Mouse (Mus musculus): ENCODE results near the gene Zfp536.
"Not testable (repeated sequence)": the region's sequence is repeated elsewhere in the genome, so short reads cannot be mapped to it uniquely, and the experiment has no call there.

The Zfp536 gene

GRCm38 (mm10) chr7:37689107-37689511 is 84.3 kb downstream of the Zfp536 start:
- DNase-seq, result no peak

- DNase-seq, result no peak
Measured at GRCm38 (mm10) chr7:37686366-37686765, 87.1 kb downstream of the Zfp536 start.

- DNase-seq, result no peak
Measured at GRCm38 (mm10) chr7:37685247-37685646, 88.2 kb downstream of the Zfp536 start.

GRCm38 (mm10) chr7:37681335-37681734 is 92.1 kb downstream of the Zfp536 start:
- DNase-seq, result no peak

DNA sequence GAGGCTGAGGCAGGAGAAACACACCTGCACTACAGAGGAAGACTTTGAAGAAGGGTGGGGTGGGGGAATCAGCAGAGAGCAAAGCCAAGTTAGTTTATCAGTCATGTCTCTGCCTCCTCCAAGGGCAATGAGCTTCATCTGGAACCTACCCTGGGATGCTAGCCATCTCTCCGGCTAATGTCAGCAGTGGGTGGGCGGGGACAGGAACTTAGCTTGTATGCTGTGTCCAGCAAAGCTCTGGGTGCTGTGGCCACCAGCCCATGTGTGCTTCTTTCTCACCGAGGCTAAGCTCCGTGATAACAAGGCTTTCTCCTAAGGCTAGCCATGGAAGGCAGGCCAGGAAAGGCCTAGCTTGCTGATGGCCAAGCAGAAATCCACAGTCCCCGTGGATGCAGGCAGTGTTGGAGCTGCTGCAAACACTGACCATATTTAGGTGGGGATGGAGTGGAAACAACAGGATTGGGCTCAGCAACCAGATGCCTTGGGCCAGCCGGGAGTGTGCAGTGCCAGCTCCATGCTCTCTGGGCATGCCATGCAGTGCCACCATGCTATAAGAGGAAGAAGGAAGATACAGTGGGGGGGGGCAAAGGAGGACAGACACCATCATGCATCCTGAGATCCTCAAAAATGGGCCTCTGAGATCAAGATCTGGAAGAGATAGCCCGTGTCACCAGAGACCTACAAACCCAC is 109.6 kb downstream of the Zfp536 start:
- no peak for DNase-seq

- DNase-seq, result no peak
Measured at GRCm38 (mm10) chr7:37648671-37649070, 124.8 kb downstream of the Zfp536 start.

GRCm38 (mm10) chr7:37647917-37648615 is 125.4 kb downstream of the Zfp536 start:
- DNase-seq, result no peak

DNA sequence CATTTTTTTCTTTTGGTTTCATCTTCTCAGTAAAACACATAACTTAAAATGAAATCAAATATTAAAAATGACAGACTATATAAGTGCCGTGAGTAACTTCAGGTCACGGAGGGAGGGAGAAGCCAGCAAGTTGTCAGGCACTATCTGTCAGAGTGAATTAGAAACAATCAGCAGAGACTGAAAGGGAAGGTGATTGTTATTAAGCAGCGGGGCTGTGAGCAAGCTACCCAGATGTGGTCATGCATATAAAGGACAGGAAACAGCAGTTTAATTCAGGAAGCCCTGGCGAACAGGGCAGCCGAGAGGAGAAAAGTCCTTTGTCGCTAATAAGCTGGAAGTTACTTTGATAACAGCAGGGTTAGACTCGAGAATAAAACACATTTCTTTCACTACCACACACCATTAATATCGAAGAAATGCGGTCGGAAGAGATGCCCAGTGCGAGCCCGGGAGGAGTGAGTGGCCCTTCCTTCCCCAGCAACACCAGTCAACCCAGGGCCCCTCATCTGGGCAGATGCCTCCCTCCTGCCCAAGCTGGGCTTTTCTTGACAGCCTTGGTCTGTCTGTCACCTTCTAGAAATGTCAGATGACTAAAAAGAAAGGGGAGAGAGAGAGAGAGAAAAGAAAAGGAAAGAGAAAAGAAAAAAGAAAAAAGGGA is 133.6 kb downstream of the Zfp536 start:
- no peak for DNase-seq

- DNase-seq, result no peak
Measured at GRCm38 (mm10) chr7:37634812-37635211, 138.6 kb downstream of the Zfp536 start.

GRCm38 (mm10) chr7:37630410-37630809 is 143.0 kb downstream of the Zfp536 start:
- no peak for DNase-seq

DNA sequence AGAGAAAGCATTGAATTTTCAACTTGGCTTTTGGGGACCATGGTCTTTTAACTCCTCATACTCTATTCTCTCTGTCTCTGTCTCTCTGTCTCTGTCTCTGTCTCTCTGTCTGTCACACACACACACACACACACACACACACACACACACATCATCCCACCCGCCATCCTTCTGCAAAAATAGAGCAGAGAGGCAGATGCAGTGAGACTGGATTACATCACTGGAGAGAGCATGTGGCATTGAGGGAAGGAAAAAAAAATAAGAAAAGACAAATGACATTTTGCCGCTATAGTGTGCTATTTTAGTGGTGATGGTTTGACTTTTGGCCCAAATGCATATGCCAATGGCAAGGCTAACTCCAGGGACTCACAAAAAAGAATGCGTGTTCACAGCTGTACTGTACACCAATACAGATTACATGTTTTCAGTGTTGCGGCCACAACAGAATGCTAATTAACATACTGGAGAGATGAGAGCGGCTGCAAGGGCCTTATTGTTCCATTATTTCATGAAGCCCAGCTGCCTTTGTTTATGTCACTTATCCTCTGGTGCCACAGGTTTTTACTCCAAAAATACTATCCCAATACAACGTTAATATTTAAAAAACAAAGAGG is 145.4 kb downstream of the Zfp536 start:
- no peak for DNase-seq

- no peak for DNase-seq
Measured at GRCm38 (mm10) chr7:37625758-37626157, 147.7 kb downstream of the Zfp536 start.

DNA sequence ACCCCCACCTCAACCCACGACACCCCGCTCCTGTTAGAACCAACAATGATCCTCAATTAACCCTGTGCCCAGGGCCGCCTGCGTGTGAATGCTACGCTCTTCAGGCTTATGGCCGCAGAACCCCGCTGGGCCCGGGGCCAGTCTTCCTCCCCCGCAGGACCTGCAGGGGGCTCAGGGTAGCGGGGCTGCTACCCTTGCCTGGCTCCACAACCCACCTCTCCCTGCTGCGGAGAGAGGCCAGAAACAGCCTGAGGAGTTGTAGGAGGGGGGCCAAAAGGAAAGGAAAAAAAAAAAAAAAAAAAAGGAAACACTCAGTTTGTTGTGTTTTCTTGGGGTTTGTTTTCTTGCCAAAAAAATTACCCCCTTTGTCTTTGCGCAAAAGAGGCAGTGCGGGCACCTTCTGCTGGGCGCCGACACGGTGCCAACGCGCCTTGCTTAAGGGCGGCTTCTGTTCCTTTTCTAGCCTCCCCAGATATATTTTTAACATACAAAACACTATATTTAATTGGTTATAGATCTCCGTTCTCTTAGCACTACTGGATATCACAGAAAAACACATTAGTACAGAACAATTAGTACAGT is 148.6 kb downstream of the Zfp536 start:
- DNase-seq, result no peak

- peak; percentile 68 to 78 for DNase-seq
Measured at GRCm38 (mm10) chr7:37623903-37624758, 149.3 kb downstream of the Zfp536 start.

DNA sequence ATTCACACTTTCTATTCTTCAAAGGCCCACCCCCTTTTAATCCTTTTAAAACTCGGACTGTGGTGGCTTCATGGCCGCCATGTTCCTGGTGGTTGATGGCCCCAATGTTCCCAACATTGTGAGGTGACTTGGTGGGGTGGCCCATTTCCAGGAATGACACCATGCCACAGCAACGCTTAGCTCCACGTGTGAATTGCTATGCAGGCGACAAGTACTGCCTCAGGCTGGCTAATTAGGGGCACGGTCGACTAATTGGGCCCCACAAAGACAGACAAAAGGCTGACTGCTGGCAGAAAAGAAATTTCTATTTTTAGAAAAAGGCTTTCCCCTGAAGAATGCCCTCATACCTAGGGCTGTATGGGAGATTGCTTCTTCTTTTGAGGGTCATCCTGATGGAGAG is 154.2 kb downstream of the Zfp536 start:
- no peak for DNase-seq

DNA sequence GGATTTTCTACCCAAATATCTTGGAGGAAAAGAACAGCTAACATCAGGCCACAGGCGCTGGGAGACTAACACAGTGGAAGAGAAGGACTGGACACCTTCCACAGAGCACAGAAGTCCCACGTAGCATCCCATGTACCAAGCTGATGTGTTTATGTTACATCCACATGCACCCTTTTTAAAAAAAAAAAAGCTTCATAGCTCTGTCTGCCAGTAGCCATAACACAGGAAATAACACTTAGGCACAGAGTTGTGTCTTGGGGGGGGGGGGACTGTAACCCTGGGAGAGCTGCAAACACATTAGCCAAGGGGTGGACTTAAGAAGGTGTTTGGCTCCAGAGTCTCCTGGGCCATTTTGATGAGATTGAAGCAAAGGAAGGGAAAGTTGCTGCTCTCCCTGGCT is 155.6 kb downstream of the Zfp536 start:
- DNase-seq, result no peak

- DNase-seq, result no peak
Measured at GRCm38 (mm10) chr7:37615932-37616331, 157.5 kb downstream of the Zfp536 start.

DNA sequence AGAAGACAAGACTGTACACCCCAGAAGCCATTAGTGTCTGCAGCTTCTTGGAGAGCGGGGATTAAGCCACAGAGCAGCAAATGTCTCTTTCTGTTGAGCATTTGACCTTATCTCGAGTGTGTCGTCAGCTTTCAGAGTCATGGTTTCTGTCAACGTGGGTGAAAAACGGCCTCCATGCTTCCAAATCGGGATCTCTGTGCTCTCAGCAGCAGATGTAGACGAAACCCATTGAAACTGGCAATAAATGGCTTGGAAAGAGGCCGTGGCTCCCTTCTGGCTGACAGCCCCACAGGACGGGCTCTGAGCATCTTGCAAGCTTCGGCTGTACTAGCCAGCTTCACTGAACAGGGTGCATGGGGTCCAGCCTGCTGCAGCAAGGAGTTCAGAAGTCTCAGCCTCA is 159.1 kb downstream of the Zfp536 start:
- DNase-seq, result no peak

DNA sequence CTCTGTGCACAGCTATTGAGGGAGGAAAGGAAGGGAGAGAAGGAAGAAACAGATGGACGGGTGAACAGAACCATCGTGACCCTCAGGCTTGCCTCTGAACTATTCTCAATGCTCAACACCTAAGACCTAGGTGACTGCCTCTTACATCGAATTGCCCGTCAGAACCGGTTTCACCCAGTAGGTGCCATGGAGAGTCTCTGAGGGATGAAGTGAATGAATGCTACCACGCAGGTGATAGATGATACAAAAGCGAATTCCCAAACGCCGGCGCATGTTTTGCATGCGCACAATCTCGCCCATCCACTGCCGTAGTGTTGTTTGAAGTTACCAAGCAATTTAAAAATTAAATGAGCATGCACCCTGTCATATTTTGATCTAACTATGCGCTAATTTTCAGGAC is 164.9 kb downstream of the Zfp536 start:
- no peak for DNase-seq

DNA sequence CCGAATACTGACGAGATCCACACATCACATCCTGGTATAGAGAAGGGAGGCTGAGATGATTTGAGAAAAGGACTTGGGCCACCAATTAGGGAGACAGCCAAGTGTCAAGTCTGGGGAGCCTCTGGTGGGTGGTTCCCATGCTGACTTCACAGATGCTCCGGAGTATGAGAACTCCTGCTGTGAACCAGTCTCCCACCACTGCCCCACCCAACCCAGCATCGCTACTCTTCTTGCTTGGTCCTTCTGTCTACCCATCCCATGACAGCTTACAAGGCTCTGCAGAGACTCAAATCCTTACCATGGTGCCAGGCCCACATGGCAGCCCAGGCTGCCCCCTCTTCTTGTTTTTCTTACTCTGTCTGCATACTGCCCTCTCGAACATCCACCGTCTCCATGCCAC is 165.5 kb downstream of the Zfp536 start:
- no peak for DNase-seq

DNA sequence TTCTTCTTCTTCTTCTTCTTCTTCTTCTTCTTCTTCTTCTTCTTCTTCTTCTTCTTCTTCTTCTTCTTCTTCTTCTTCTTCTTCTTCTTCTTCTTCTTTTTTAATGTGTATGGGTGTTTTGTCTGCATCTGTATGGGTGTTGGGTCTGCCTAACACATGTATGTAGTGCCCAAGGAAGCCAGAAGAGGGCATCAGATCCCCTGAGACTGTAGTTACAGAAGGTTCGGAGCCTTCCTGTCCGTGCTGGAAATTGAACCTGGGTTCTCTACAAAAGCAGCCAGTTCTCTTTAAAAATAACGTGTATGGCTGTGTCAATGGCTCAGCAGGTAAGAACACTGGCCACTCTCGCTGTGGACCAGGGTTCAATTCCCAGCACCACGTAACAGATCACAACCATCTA is 167.0 kb downstream of the Zfp536 start:
- DNase-seq, result no peak

DNA sequence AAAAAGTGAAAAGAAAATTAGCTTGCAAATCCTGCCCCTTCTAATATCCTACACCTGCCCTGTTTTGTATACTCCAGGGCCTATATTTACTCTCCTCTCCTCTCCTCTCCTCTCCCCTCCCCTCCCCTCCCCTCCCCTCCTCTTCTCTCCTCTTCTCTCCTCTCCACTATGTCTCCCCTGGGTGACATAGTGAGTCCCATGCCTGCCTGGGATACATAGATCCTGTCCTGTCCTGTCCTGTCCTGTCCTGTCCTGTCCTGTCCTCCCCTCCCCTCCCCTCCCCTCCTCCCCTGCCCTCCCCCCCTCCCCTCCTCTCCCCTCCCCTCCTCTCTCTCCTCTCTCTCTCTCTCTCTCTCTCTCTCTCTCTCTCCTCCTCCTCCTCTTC is 169.9 kb downstream of the Zfp536 start:
- DNase-seq, result not testable (repeated sequence)
